Mouse (Mus musculus): ENCODE measurements around the gene Hist3h2a. TPM values are rescaled to one million over a fixed set of nuclear protein-coding genes. Genes with fewer than 3 reads are reported as not detected.
A peak's percentile ranks its signal among the peaks of the same experiment; 100 is the strongest.

Hist3h2a gene
- polyA plus RNA-seq, 1 experiment, result 2.9 TPM

DNA sequence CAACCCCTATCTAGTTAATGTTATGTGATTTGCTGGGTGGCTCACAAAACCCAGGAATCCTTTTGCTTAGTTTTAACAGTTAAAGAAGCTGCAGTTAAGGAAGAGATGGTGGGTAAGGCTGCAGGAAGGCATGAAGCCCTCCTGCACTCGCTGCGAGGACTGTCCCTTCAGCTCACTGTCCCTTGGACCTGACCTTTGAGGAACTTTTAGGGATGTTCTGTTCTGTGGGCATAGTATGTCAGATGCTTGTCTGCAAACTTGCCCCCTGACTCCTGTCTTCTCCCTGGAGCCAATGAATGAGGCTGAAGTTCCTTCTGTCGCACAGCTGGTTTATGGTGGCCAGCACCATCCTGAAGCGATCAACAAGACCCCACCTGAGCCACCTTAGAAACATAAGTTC lies 34.7 kb downstream of the Hist3h2a start:
- no peaks in the 10 kb centered on the region for H3K27me3 ChIP-seq (ENCODE audit: control insufficient read depth, insufficient read depth, low read length, poor library complexity, severe bottlenecking)
- no peaks in the 10 kb centered on the region for H3K4me1 ChIP-seq (ENCODE audit: control insufficient read depth, insufficient read depth, low read length)
- no peak overlapping the region for H3K27ac ChIP-seq (ENCODE audit: insufficient read depth, low read length)
- no peak for TF ChIP-seq EP300 (IDR thresholded peaks at IDR 0.05; ENCODE audit: insufficient read depth, low read depth, low read length)
- no peak for TF ChIP-seq CTCF (IDR thresholded peaks at IDR 0.05; ENCODE audit: low read depth, low read length)
- TF ChIP-seq POLR2A (IDR thresholded peaks at IDR 0.05; ENCODE audit: insufficient read depth, low read length), result no peak
- no peak overlapping the region for H3K9ac ChIP-seq (ENCODE audit: low read depth, poor library complexity, severe bottlenecking)
- peaks cover 33% of the 10 kb centered on the region for H3K36me3 ChIP-seq (ENCODE audit: control insufficient read depth, insufficient read depth, low read length, poor library complexity, severe bottlenecking)
- H3K9me3 ChIP-seq (replicated peaks; ENCODE audit: control insufficient read depth, insufficient read depth, low read length, poor library complexity, severe bottlenecking), result no peaks in the 10 kb centered on the region
- no peak overlapping the region for H3K4me3 ChIP-seq (ENCODE audit: low read depth, low read length)

- Histone ChIP-seq H3K9ac (ENCODE audit: low read depth, poor library complexity, severe bottlenecking) (no peak overlapping the region), H3K4me3 (ENCODE audit: low read depth, low read length) (peak overlapping the region; percentile 20), H3K36me3 (ENCODE audit: control insufficient read depth, insufficient read depth, low read length, poor library complexity, severe bottlenecking) (peaks cover 25% of the 10 kb centered on the region), H3K9me3 (replicated peaks; ENCODE audit: control insufficient read depth, insufficient read depth, low read length, poor library complexity, severe bottlenecking) (no peaks in the 10 kb centered on the region), H3K27ac (ENCODE audit: insufficient read depth, low read length) (no peak overlapping the region), H3K4me1 (ENCODE audit: control insufficient read depth, insufficient read depth, low read length) (no peaks in the 10 kb centered on the region), H3K27me3 (ENCODE audit: control insufficient read depth, insufficient read depth, low read length, poor library complexity, severe bottlenecking) (no peaks in the 10 kb centered on the region)
- TF ChIP-seq CTCF (IDR thresholded peaks at IDR 0.05; ENCODE audit: low read depth, low read length) (no peak), POLR2A (IDR thresholded peaks at IDR 0.05; ENCODE audit: insufficient read depth, low read length) (no peak), EP300 (IDR thresholded peaks at IDR 0.05; ENCODE audit: insufficient read depth, low read depth, low read length) (no peak)
These were observed 35.7 kb downstream of the Hist3h2a start for GRCm38 (mm10) chr11:58990141-58990540.

GRCm38 (mm10) chr11:58990794-58991193 lies 36.3 kb downstream of the Hist3h2a start:
- Histone ChIP-seq H3K9me3 (replicated peaks; ENCODE audit: control insufficient read depth, insufficient read depth, low read length, poor library complexity, severe bottlenecking) (no peaks in the 10 kb centered on the region), H3K36me3 (ENCODE audit: control insufficient read depth, insufficient read depth, low read length, poor library complexity, severe bottlenecking) (peaks cover 19% of the 10 kb centered on the region), H3K4me3 (ENCODE audit: low read depth, low read length) (no peak overlapping the region)

GRCm38 (mm10) chr11:58991911-58992310 lies 37.4 kb downstream of the Hist3h2a start:
- Histone ChIP-seq H3K4me1 (ENCODE audit: control insufficient read depth, insufficient read depth, low read length) (no peaks in the 10 kb centered on the region), H3K4me3 (ENCODE audit: low read depth, low read length) (no peak overlapping the region), H3K27me3 (ENCODE audit: control insufficient read depth, insufficient read depth, low read length, poor library complexity, severe bottlenecking) (no peaks in the 10 kb centered on the region), H3K9me3 (replicated peaks; ENCODE audit: control insufficient read depth, insufficient read depth, low read length, poor library complexity, severe bottlenecking) (no peaks in the 10 kb centered on the region), H3K27ac (ENCODE audit: insufficient read depth, low read length) (no peak overlapping the region), H3K9ac (ENCODE audit: low read depth, poor library complexity, severe bottlenecking) (no peak overlapping the region), H3K36me3 (ENCODE audit: control insufficient read depth, insufficient read depth, low read length, poor library complexity, severe bottlenecking) (peaks cover 9% of the 10 kb centered on the region; the same call in 1 of the 2 replicates)
- TF ChIP-seq POLR2A (IDR thresholded peaks at IDR 0.05; ENCODE audit: insufficient read depth, low read length) (no peak), EP300 (IDR thresholded peaks at IDR 0.05; ENCODE audit: insufficient read depth, low read depth, low read length) (no peak)

More at GRCm38 (mm10) chr11:58990794-58991193, 36.3 kb downstream of the Hist3h2a start:
- Histone ChIP-seq H3K4me1 (ENCODE audit: control insufficient read depth, insufficient read depth, low read length) (no peaks in the 10 kb centered on the region), H3K27ac (ENCODE audit: insufficient read depth, low read length) (no peak overlapping the region), H3K27me3 (ENCODE audit: control insufficient read depth, insufficient read depth, low read length, poor library complexity, severe bottlenecking) (no peaks in the 10 kb centered on the region), H3K9ac (ENCODE audit: low read depth, poor library complexity, severe bottlenecking) (no peak overlapping the region)
- no peak for TF ChIP-seq POLR2A (IDR thresholded peaks at IDR 0.05; ENCODE audit: insufficient read depth, low read length)
- no peak for TF ChIP-seq EP300 (IDR thresholded peaks at IDR 0.05; ENCODE audit: insufficient read depth, low read depth, low read length)
- TF ChIP-seq CTCF (IDR thresholded peaks at IDR 0.05; ENCODE audit: low read depth, low read length), result no peak

- Histone ChIP-seq H3K9ac (ENCODE audit: low read depth, poor library complexity, severe bottlenecking) (no peak overlapping the region), H3K27ac (ENCODE audit: insufficient read depth, low read length) (no peak overlapping the region), H3K36me3 (ENCODE audit: control insufficient read depth, insufficient read depth, low read length, poor library complexity, severe bottlenecking) (0 out of 2 replicates have a peak, but pooled peaks cover 3% of the 10 kb centered on the region), H3K27me3 (ENCODE audit: control insufficient read depth, insufficient read depth, low read length, poor library complexity, severe bottlenecking) (no peaks in the 10 kb centered on the region), H3K4me1 (ENCODE audit: control insufficient read depth, insufficient read depth, low read length) (no peaks in the 10 kb centered on the region), H3K4me3 (ENCODE audit: low read depth, low read length) (no peak overlapping the region), H3K9me3 (replicated peaks; ENCODE audit: control insufficient read depth, insufficient read depth, low read length, poor library complexity, severe bottlenecking) (no peaks in the 10 kb centered on the region)
- TF ChIP-seq EP300 (IDR thresholded peaks at IDR 0.05; ENCODE audit: insufficient read depth, low read depth, low read length), result no peak
- TF ChIP-seq POLR2A (IDR thresholded peaks at IDR 0.05; ENCODE audit: insufficient read depth, low read length), result no peak
- no peak for TF ChIP-seq CTCF (IDR thresholded peaks at IDR 0.05; ENCODE audit: low read depth, low read length)
These were observed 38.7 kb downstream of the Hist3h2a start for GRCm38 (mm10) chr11:58993091-58993670.

GRCm38 (mm10) chr11:58994337-58994826 lies 39.9 kb downstream of the Hist3h2a start:
- 0 out of 2 replicates have a peak overlapping the region, but pooled peaks have one; percentile 30 for H3K9ac ChIP-seq (ENCODE audit: low read depth, poor library complexity, severe bottlenecking)
- no peaks in the 10 kb centered on the region for H3K4me1 ChIP-seq (ENCODE audit: control insufficient read depth, insufficient read depth, low read length)
- H3K9me3 ChIP-seq (replicated peaks; ENCODE audit: control insufficient read depth, insufficient read depth, low read length, poor library complexity, severe bottlenecking), result no peaks in the 10 kb centered on the region
- no peak overlapping the region for H3K27ac ChIP-seq (ENCODE audit: insufficient read depth, low read length)
- peak overlapping the region; percentile 65 for H3K4me3 ChIP-seq (ENCODE audit: low read depth, low read length)
- no peaks in the 10 kb centered on the region for H3K27me3 ChIP-seq (ENCODE audit: control insufficient read depth, insufficient read depth, low read length, poor library complexity, severe bottlenecking)
- TF ChIP-seq CTCF (IDR thresholded peaks at IDR 0.05; ENCODE audit: low read depth, low read length), result no peak
- H3K36me3 ChIP-seq (ENCODE audit: control insufficient read depth, insufficient read depth, low read length, poor library complexity, severe bottlenecking), result no peaks in the 10 kb centered on the region

Data from ES-Bruce4 (cell line).